Mouse (Mus musculus): ENCODE results near the gene Rapgef3. TPM values are rescaled to one million over a fixed set of nuclear protein-coding genes. Genes with fewer than 3 reads are reported as not detected.

Rapgef3 gene
- polyA plus RNA-seq, 1 experiment from 2014 or later = 8.8 TPM

DNA sequence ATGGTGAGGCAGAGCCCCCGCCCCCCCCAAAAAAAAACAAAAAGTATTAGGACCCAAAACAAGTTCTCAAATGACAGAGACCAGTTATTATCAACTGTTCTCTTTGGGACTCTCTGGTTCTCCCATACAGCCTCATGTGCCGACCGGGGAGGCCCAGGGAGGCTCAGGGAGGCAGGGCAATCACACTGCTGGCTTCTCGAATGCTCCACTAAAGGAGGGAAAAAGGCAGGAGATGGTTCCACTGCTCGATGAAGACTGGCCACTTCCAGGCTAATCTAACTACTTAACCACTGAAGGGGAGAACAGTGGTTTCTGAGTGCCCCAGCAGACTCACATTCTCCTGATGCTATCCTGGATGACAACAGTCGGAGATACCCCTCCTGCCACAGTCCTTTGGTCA lies 55.2 kb downstream of the Rapgef3 start:
- no peaks in the 10 kb centered on the region for H3K4me1 ChIP-seq (ENCODE audit: control insufficient read depth, insufficient read depth, low read length)
- H3K4me2 ChIP-seq (ENCODE audit: low read length) = no peak overlapping the region
- DNase-seq (no peak), ATAC-seq (ENCODE audit: low FRiP score, low TSS enrichment) (no peak)
- H3K9ac ChIP-seq (replicated peaks; ENCODE audit: low read length) = no peak overlapping the region
- H3K36me3 ChIP-seq (ENCODE audit: control insufficient read depth, insufficient read depth, low read length) = no peaks in the 10 kb centered on the region
- H3K9me3 ChIP-seq (ENCODE audit: control insufficient read depth, low read length) = no peaks in the 10 kb centered on the region
- H3K4me3 ChIP-seq (replicated peaks; ENCODE audit: low read depth, low read length) = no peak overlapping the region
- 72% methylated on average over 6 of the region's 6 CpGs for whole genome bisulfite sequencing
- H3K27ac ChIP-seq (replicated peaks; ENCODE audit: low read depth, low read length) = no peak overlapping the region
- H3K27me3 ChIP-seq (ENCODE audit: control insufficient read depth, insufficient read depth, low read length) = no peaks in the 10 kb centered on the region

GRCm38 (mm10) chr15:97710906-97711305 lies 56.9 kb downstream of the Rapgef3 start:
- Histone ChIP-seq H3K27me3 (ENCODE audit: control insufficient read depth, insufficient read depth, low read length) (no peaks in the 10 kb centered on the region), H3K9ac (replicated peaks; ENCODE audit: low read length) (no peak overlapping the region), H3K36me3 (ENCODE audit: control insufficient read depth, insufficient read depth, low read length) (no peaks in the 10 kb centered on the region), H3K27ac (replicated peaks; ENCODE audit: low read depth, low read length) (no peak overlapping the region), H3K4me2 (ENCODE audit: low read length) (no peak overlapping the region), H3K4me3 (replicated peaks; ENCODE audit: low read depth, low read length) (no peak overlapping the region), H3K4me1 (ENCODE audit: control insufficient read depth, insufficient read depth, low read length) (0 out of 2 replicates have a peak, but pooled peaks cover 4% of the 10 kb centered on the region), H3K9me3 (ENCODE audit: control insufficient read depth, low read length) (no peaks in the 10 kb centered on the region)
- WGBS = 67% methylated on average over 6 of the region's 6 CpGs
- DNase-seq = no peak
- no peak for ATAC-seq (ENCODE audit: low FRiP score, low TSS enrichment)

- peaks cover 26% of the 10 kb centered on the region for H3K36me3 ChIP-seq (ENCODE audit: control insufficient read depth, insufficient read depth, low read length)
- no peaks in the 10 kb centered on the region for H3K27me3 ChIP-seq (ENCODE audit: control insufficient read depth, insufficient read depth, low read length)
- under 1% methylated on average over 71 of the region's 71 CpGs for WGBS
- H3K9ac ChIP-seq (replicated peaks; ENCODE audit: low read length) = peak within 1 kb of the TSS; percentile 91
- peaks cover 14% of the 10 kb centered on the region; the same call in 1 of the 2 replicates for H3K4me1 ChIP-seq (ENCODE audit: control insufficient read depth, insufficient read depth, low read length)
- H3K4me3 ChIP-seq (replicated peaks; ENCODE audit: low read depth, low read length) = peak within 1 kb of the TSS; percentile 88
- H3K27ac ChIP-seq (replicated peaks; ENCODE audit: low read depth, low read length) = peak within 1 kb of the TSS; percentile 68
- peak; percentile 94 for DNase-seq
- peak; percentile 90 for ATAC-seq (ENCODE audit: low FRiP score, low TSS enrichment)
- peak within 1 kb of the TSS; percentile 80 for H3K4me2 ChIP-seq (ENCODE audit: low read length)
- no peaks in the 10 kb centered on the region for H3K9me3 ChIP-seq (ENCODE audit: control insufficient read depth, low read length)
Observed at GRCm38 (mm10) chr15:97705211-97706050, 62.3 kb downstream of the Rapgef3 start, which contains the start of gene Rpap3. Gene Rpap3 (minus strand): TSS chr15:97705825.

DNA sequence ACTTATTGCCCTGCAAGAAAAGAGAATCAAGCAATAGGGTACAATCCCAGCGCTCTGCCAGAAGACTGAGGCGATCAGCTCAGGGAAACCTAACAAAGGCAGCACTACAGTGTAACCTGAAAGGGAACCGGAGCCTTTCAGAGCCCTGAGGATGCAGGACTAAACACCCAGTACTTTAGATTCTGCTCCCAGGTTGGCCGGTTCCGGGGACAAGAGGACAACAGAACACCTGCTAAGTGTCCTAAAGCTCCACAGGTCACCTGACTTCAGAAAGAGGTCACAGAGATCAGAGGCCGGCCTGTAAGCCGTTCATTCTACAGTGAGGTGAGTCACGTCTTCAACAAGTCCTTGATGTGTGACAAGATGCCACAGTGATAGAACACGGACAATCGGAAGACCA lies 71.2 kb downstream of the Rapgef3 start:
- Histone ChIP-seq H3K9ac (replicated peaks; ENCODE audit: low read length) (no peak overlapping the region), H3K27me3 (ENCODE audit: control insufficient read depth, insufficient read depth, low read length) (no peaks in the 10 kb centered on the region), H3K36me3 (ENCODE audit: control insufficient read depth, insufficient read depth, low read length) (peaks cover 89% of the 10 kb centered on the region), H3K27ac (replicated peaks; ENCODE audit: low read depth, low read length) (no peak overlapping the region), H3K9me3 (ENCODE audit: control insufficient read depth, low read length) (no peaks in the 10 kb centered on the region), H3K4me2 (ENCODE audit: low read length) (no peak overlapping the region), H3K4me1 (ENCODE audit: control insufficient read depth, insufficient read depth, low read length) (no peaks in the 10 kb centered on the region), H3K4me3 (replicated peaks; ENCODE audit: low read depth, low read length) (no peak overlapping the region)
- DNase-seq (no peak), ATAC-seq (ENCODE audit: low FRiP score, low TSS enrichment) (no peak)
- 90% methylated on average over 10 of the region's 10 CpGs for WGBS

Other genes starting within 250 kb of the Rapgef3 start
- gene Rpap3, start 62.1 kb downstream of the Rapgef3 start, polyA plus RNA-seq (2014; fragmentation: Nextera tagmentation; extraction: Ambion mirVana) = 45.5 and 50.3 TPM in 2 replicates
- 0.14 TPM in 1 of 2 replicates, not detected in the other for gene Endou, start 36.6 kb downstream of the Rapgef3 start, polyA plus RNA-seq (2014; fragmentation: Nextera tagmentation; extraction: Ambion mirVana)
- gene Slc48a1, start 10.5 kb upstream of the Rapgef3 start, polyA plus RNA-seq (2014; fragmentation: Nextera tagmentation; extraction: Ambion mirVana) = 72.9 and 100 TPM in 2 replicates
- gene Hdac7, start 76.5 kb upstream of the Rapgef3 start, polyA plus RNA-seq (2014; fragmentation: Nextera tagmentation; extraction: Ambion mirVana) = 29.8 and 30.5 TPM in 2 replicates
- not detected in 2 replicates for gene Vdr, start 142.7 kb upstream of the Rapgef3 start, polyA plus RNA-seq (2014; fragmentation: Nextera tagmentation; extraction: Ambion mirVana)
- 52.3 and 63.6 TPM in 2 replicates for gene Tmem106c, start 196.2 kb upstream of the Rapgef3 start, polyA plus RNA-seq (2014; fragmentation: Nextera tagmentation; extraction: Ambion mirVana)
- 39.3 and 45.2 TPM in 2 replicates for gene Col2a1, start 236.7 kb upstream of the Rapgef3 start, polyA plus RNA-seq (2014; fragmentation: Nextera tagmentation; extraction: Ambion mirVana)

Measured in midbrain, embryonic 14.5 days (tissue).